Mouse (Mus musculus) spleen, postnatal 0 days (tissue): ENCODE data around the gene Tmem52. TPM values are rescaled to one million over a fixed set of nuclear protein-coding genes. Genes with fewer than 3 reads are reported as not detected.

ENCODE experiments used
- polyA plus RNA-seq: library from polyadenylated mRNA; unstranded; fragments of >200 nt; fragmentation: Nextera tagmentation; extraction: Ambion mirVana; gene quantifications from 2 replicates; pipeline ENCODE4 v1.2.1, GENCODE M21; 2015

The Tmem52 gene
- polyA plus RNA-seq: not detected in 2 replicates

DNA sequence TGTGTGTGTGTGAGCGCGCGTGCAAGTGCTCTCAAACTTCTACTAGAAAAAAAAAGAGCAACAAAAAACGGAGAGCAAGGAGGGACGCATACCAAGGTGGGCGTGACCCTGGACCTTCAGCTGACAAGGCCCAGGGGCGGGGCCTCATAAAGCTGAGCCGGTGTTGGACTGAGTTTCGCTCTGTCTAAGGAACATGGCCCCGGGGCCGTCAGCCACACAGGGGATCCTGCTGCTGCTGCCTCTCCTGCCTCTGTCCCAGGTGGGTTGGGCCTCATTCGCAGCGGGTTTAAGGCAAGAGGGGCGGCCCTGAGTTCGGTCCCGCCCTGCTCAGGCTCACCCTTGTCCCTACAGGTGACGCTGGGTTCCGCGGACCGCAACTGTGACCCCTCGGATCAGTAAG is at the start of gene Tmem52:
TSS of gene Tmem52 (plus strand) at position 163 of the 400 bp plus-strand sequence.

DNA sequence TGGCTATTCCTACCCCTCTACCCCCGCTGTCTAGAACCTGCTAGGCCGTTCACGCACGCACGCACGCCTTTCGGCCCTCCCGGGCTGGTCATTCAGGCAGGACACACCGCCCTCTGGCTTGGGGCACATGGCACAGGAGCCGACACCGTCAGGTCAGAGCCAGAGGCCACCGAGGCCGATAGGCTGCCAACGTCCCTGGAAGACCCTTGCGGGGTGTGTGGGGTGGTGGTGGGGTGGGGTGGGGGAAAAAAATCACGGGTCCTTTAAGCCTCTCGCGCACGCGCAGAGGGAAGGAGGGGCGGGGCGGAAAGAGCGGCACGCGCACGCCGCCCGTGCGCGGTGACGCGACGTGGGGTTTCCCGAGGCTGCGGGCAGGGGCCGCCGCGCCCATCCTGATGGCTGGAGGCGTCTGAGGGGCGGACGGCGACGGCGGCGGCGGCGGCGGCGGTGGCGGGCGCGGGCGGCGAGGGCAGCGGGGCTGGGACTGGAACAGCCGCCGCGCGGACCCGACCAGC is 22.1 kb downstream of the Tmem52 start, which contains the start of gene Gnb1:
TSS of gene Gnb1 (plus strand) at position 372 of the 515 bp plus-strand sequence.

Other genes starting within 250 kb of the Tmem52 start
- gene Ski, start 246.5 kb upstream of the Tmem52 start, polyA plus RNA-seq: 6.2 and 7.7 TPM in 2 replicates
- 29.5 and 35.6 TPM in 2 replicates for gene Faap20, start 219.3 kb upstream of the Tmem52 start, polyA plus RNA-seq
- 3.0 and 3.3 TPM in 2 replicates for gene Prkcz, start 107.8 kb upstream of the Tmem52 start, polyA plus RNA-seq
- 0.11 TPM in 1 of 2 replicates, not detected in the other for gene Gabrd, start 71.0 kb upstream of the Tmem52 start, polyA plus RNA-seq
- 0.11 and 0.22 TPM in 2 replicates for gene Cfap74, start 59.9 kb upstream of the Tmem52 start, polyA plus RNA-seq
- gene Gnb1, start 22.2 kb downstream of the Tmem52 start, polyA plus RNA-seq: 166 and 176 TPM in 2 replicates
- gene Nadk, start 93.3 kb downstream of the Tmem52 start, polyA plus RNA-seq: 48.0 and 55.7 TPM in 2 replicates
- gene Slc35e2, start 132.3 kb downstream of the Tmem52 start, polyA plus RNA-seq: 7.6 and 7.7 TPM in 2 replicates
- 54.0 and 56.7 TPM in 2 replicates for gene Cdk11b, start 155.7 kb downstream of the Tmem52 start, polyA plus RNA-seq
- gene Gm10563, start 176.3 kb downstream of the Tmem52 start, polyA plus RNA-seq: not detected in 2 replicates
- 56.8 and 75.1 TPM in 2 replicates for gene Mmp23, start 184.3 kb downstream of the Tmem52 start, polyA plus RNA-seq
- 7.3 and 10.4 TPM in 2 replicates for gene Mib2, start 200.1 kb downstream of the Tmem52 start, polyA plus RNA-seq
- 2.0 and 3.1 TPM in 2 replicates for gene Fndc10, start 225.2 kb downstream of the Tmem52 start, polyA plus RNA-seq
- 82.9 and 89.4 TPM in 2 replicates for gene Ssu72, start 235.7 kb downstream of the Tmem52 start, polyA plus RNA-seq